Mouse (Mus musculus) embryonic facial prominence, embryonic 11.5 days (tissue): ENCODE measurements at regions not wholly inside any gene's neighbourhood (a gene's known extent, or its start where the extent isn't known, plus 50 kb on each side); places are given as distances from the start of the nearest gene placed in this dataset.

Experiments
- ATAC-seq: fragments of 200-750 bp; cut with Nextera tagmentation; replicated peaks from 2 replicates; pipeline ENCODE4 v1.8.0; 2017; ENCODE audit warnings: low read depth; ENCODE audit not compliant: insufficient number of reproducible peaks, low FRiP score, low TSS enrichment
- DNase-seq: peaks from one replicate; pipeline ENCODE4 v3.0.0-alpha.2; 2015; ENCODE audit warnings: low spot score
- H3K27ac ChIP-seq: fragments of 300-500 bp; sonication (generic); replicated peaks from 2 replicates; pipeline ENCODE4 v1.5.1; 2014; ENCODE audit warnings: mild to moderate bottlenecking, low read depth, low read length, control low read depth
- H3K27me3 ChIP-seq: fragments of 300-500 bp; sonication (generic); 2 replicates; pipeline ENCODE4 v1.6.1; 2014; ENCODE audit warnings: mild to moderate bottlenecking, low read length, moderate library complexity, mixed read lengths; ENCODE audit not compliant: control insufficient read depth, insufficient read depth
- H3K36me3 ChIP-seq: fragments of 300-500 bp; sonication (generic); replicated peaks from 2 replicates; pipeline ENCODE4 v1.6.1; 2014; ENCODE audit warnings: low read depth, mild to moderate bottlenecking, low read length, moderate library complexity, mixed read lengths; ENCODE audit not compliant: control insufficient read depth, insufficient read depth
- H3K4me1 ChIP-seq: fragments of 300-500 bp; sonication (generic); 2 replicates; pipeline ENCODE4 v1.6.1; 2014; ENCODE audit warnings: low read length, mixed read lengths; ENCODE audit not compliant: control insufficient read depth, insufficient read depth
- H3K4me2 ChIP-seq: fragments of 300-500 bp; sonication (generic); 2 replicates; pipeline ENCODE4 v1.6.1; 2014; ENCODE audit warnings: low read depth, mild to moderate bottlenecking, control low read depth, low read length, moderate library complexity
- H3K4me3 ChIP-seq: fragments of 300-500 bp; sonication (generic); 2 replicates; pipeline ENCODE4 v1.5.1; 2014; ENCODE audit warnings: low read depth, low read length, control low read depth
- H3K9ac ChIP-seq: fragments of 300-500 bp; sonication (generic); replicated peaks from 2 replicates; pipeline ENCODE4 v1.6.1; 2014; ENCODE audit warnings: mild to moderate bottlenecking, control low read depth, low read length
- H3K9me3 ChIP-seq: fragments of 300-500 bp; sonication (generic); replicated peaks from 2 replicates; pipeline ENCODE4 v1.6.1; 2016; ENCODE audit warnings: mild to moderate bottlenecking, low read length, inconsistent platforms, mixed read lengths; ENCODE audit not compliant: control insufficient read depth
- WGBS: fragments of 180-500 bp; shearing (Covaris S2); extraction: QIAGEN DNeasy Blood & Tissue Kit; methylation state at CpG from one replicate; pipeline ENCODE4 v1.1.7; 2014; 5-methylcytosine and 5-hydroxymethylcytosine counted together

DNA sequence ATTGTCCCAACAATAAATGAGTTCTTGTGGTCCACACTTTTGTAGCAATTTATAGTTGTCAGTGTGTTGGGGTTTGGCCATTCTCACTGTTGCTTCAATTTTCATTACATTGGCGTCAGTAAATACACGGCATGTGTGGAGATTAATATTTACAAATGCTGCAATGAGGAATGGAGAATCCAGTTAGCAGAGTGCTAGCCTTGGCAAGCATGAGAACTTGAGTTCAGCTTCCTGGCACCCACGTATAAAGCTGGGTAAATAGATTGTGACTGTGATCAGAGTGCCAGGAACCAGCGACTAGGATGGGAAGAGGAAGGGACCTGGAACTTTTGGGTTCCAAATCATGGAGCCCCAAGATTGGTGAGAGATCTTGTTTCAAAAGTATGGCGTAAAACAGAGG lies 177.1 kb downstream of the Dusp6 start:
- Histone ChIP-seq H3K4me3 (no peak overlapping the region), H3K4me1 (no peaks in the 10 kb centered on the region), H3K36me3 (no peaks in the 10 kb centered on the region), H3K9ac (no peak overlapping the region), H3K27ac (no peak overlapping the region), H3K9me3 (no peaks in the 10 kb centered on the region), H3K4me2 (no peak overlapping the region), H3K27me3 (no peaks in the 10 kb centered on the region)
- DNase-seq (no peak), ATAC-seq (no peak)
- WGBS: 88% methylated on average over 5 of the region's 5 CpGs

DNA sequence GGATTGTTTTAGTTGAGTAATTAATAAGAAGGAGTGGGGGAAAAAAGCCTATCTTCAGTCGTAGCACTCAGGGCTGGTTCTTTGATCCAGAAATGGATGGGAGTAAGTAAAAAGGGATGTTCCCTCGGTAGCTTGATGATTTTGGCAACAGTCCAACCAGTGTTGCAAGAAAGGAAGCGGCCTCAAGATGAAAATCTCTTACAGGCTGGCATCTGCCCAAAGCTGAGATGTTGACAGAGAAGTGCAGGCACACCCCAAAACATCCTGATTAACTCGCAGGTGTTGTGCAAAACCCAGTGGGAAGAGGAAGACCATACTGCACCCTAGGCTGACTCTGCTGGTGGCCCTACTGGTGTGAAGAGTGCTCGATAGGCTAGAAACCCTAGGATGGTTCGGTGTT lies 178.0 kb downstream of the Dusp6 start:
- Histone ChIP-seq H3K4me1 (no peaks in the 10 kb centered on the region), H3K9ac (no peak overlapping the region), H3K36me3 (no peaks in the 10 kb centered on the region), H3K27me3 (no peaks in the 10 kb centered on the region), H3K4me2 (no peak overlapping the region), H3K27ac (no peak overlapping the region), H3K9me3 (no peaks in the 10 kb centered on the region), H3K4me3 (no peak overlapping the region)
- no peak for ATAC-seq
- DNase-seq: no peak
- WGBS: 65% methylated on average over 6 of the region's 6 CpGs

DNA sequence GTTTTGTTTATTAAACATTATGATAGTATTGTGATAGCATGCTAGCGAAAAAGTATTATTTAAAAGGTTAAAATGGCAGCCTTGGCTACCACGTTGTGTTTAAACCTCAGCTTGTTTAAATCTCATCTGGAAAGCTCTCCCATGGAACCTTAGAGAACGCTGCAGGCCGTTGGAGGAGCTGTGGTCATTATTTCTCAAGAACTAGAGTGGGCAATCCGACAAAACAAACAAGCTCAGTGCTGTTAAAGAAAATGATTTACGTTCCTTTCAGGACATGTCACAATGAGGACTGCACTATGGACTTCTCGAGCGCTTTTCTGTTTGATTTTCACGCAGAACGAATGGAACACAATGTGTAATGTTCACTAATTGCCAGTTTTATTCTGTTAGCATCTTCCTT lies 178.9 kb downstream of the Dusp6 start:
- no peaks in the 10 kb centered on the region for H3K27me3 ChIP-seq
- no peaks in the 10 kb centered on the region for H3K36me3 ChIP-seq
- H3K9ac ChIP-seq: no peak overlapping the region
- H3K4me1 ChIP-seq: no peaks in the 10 kb centered on the region
- H3K4me3 ChIP-seq: no peak overlapping the region
- ATAC-seq (no peak), DNase-seq (no peak)
- 76% methylated on average over 10 of the region's 10 CpGs for WGBS
- H3K4me2 ChIP-seq: no peak overlapping the region
- H3K9me3 ChIP-seq: no peaks in the 10 kb centered on the region
- no peak overlapping the region for H3K27ac ChIP-seq

DNA sequence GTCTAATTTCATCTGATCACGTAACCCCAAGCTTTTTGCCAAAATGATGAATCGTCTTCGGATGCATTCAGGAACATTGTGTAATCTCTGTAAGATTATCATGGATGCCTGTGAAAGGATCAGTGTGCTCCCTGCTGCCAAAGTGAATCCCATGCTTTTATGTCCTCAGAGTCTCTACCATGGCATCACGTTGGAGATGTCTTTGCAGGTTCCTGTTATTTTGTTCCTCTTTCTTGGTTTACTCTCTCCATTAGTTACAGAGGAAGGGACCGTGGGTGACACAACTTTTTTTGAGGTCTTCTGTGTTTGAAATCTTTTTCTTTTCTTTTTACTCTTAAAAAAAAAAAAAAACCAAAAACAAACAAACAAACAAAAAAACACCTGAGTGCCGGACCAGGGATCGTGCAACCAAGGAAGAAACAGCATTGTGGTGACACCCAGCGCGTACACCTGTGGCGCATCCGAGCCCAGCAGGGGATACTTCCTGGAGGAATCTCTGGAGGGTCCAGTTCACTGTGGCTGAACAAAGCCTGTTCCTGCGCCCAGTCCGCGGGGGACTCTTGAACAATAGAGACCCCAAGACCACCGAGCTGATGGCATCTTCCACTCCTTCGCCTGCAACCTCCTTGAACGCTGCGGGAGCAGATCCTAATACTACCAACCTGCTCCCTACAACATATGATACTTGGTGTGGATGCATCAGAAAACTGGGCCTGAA lies 180.6 kb downstream of the Dusp6 start:
- WGBS: 90% methylated on average over 18 of the region's 18 CpGs
- H3K9me3 ChIP-seq: no peaks in the 10 kb centered on the region
- H3K4me2 ChIP-seq: no peak overlapping the region
- H3K4me3 ChIP-seq: no peak overlapping the region
- DNase-seq (no peak), ATAC-seq (no peak)
- no peaks in the 10 kb centered on the region for H3K27me3 ChIP-seq
- no peak overlapping the region for H3K27ac ChIP-seq
- no peaks in the 10 kb centered on the region for H3K4me1 ChIP-seq
- H3K9ac ChIP-seq: no peak overlapping the region
- H3K36me3 ChIP-seq: no peaks in the 10 kb centered on the region

DNA sequence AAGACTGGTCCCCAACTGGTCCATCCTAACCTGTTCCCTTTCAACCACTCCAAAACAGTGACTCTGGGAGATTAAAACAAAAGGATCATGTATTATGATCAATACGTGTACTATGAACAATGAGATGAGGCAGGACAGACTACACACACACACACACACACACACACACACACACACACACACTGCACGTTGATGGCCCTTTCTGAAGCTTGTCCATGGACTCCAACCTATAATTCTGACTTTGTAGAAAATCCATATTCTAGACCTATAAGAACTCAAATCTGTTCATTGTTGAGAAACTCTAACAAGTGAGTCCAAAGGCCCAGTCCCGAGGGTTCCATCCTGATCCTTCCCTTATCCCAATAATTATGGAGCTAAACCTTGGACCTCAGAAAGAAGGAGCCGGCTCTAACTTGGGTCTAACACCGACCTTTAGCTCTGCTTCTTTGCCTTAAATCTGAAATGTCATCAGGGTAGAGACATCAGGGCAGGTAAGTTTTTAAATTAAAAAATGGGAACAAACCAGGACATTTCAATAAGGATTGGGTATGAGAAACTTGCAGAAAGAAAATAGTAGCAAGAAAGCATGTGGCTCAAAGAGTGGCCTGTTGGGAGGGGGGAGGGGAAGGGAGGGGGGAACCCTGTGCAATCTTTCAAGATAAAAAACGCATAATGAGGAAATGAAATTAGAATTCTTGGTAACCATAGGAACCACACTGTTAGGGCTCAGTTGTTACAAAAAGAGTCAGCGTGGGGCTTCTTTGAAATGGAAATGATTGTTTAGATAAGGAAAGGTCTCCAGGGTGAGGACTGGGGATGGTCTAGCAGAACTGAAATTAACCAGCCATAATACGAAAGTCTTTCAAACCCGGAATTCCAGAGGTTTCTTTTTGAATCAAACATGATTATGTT lies 187.9 kb downstream of the Dusp6 start:
- H3K27me3 ChIP-seq: no peaks in the 10 kb centered on the region
- no peaks in the 10 kb centered on the region for H3K9me3 ChIP-seq
- WGBS: 38% methylated on average over 9 of the region's 9 CpGs
- DNase-seq: peak; percentile 73
- no peak overlapping the region for H3K4me2 ChIP-seq
- H3K4me3 ChIP-seq: no peak overlapping the region
- H3K36me3 ChIP-seq: no peaks in the 10 kb centered on the region
- H3K9ac ChIP-seq: no peak overlapping the region
- no peaks in the 10 kb centered on the region for H3K4me1 ChIP-seq
- peak; percentile 80 for ATAC-seq
- H3K27ac ChIP-seq: no peak overlapping the region

DNA sequence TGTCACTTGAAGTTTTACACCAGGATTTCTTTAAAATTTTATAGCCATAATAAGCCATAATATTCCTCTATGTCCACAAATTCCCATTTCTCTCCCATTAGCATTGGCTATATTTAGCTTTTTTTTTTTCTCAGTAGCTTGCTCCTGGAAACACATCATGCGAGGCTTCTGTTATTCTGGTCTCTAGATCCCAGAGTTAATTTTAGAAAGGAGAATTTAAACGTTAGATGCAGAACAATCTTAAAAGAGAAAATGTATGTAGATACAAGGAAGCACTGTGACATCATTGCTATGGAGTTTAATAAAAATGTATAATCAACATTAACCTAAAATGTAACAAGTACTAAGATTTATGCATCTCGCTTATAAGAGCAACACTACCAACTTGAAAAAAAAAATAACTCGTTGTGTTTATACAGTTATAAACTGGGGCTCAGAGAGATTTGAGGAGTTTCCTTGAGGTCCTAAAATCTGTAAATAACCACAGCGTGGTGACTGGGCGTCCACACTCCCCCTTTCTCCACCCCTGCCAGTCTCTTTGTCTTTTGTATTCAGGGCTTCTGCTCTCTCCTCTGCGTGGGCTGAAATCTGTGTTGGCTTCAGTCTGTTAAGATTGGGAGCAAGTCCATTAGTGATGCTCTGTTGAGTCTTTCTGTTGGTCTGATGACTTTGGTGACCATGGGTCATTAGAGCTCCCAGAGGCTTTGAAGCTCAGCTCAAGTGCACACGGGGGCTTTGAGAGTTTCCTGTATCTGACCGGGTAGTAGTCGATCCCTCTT lies 188.8 kb downstream of the Dusp6 start:
- no peak for DNase-seq
- 38% methylated on average over 10 of the region's 10 CpGs for WGBS

DNA sequence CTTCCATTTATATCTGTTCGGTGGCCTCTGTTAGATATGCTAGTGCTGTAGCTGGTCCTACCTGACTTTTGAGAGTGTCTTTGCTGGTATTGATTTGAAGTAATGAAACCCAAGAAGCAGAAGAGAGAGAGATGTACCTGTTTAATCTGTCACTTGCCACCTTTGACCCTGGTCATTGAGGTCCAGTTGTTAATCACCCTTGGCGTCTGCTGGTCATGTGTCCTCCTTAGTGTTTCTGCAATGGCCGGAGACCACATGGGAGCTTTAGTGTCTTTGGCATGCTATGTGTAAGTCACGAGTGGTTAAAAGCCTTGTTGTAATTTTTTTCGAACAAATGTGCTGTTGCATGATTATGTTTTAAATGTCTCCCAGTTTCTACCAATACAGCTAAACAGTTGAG lies 193.1 kb downstream of the Dusp6 start:
- Histone ChIP-seq H3K36me3 (no peaks in the 10 kb centered on the region), H3K9ac (no peak overlapping the region), H3K9me3 (no peaks in the 10 kb centered on the region), H3K4me3 (no peak overlapping the region), H3K4me1 (no peaks in the 10 kb centered on the region; the same call in 1 of the 2 replicates), H3K27me3 (no peaks in the 10 kb centered on the region), H3K4me2 (no peak overlapping the region), H3K27ac (no peak overlapping the region)
- ATAC-seq (no peak), DNase-seq (no peak)
- 79% methylated on average over 5 of the region's 5 CpGs for WGBS

More for the DNA sequence above, 188.8 kb downstream of the Dusp6 start:
- no peak overlapping the region for H3K4me3 ChIP-seq
- no peak overlapping the region for H3K4me2 ChIP-seq
- H3K36me3 ChIP-seq: no peaks in the 10 kb centered on the region
- H3K27ac ChIP-seq: no peak overlapping the region
- ATAC-seq: 0 out of 2 replicates have a peak, but pooled peaks have one; percentile 44
- H3K4me1 ChIP-seq: no peaks in the 10 kb centered on the region
- H3K9me3 ChIP-seq: no peaks in the 10 kb centered on the region
- no peaks in the 10 kb centered on the region for H3K27me3 ChIP-seq
- no peak overlapping the region for H3K9ac ChIP-seq
